ENCODE assay signal across 16 mouse cellular contexts in genomic region chr11:113220649-113221048, GRCm38 (mm10).
DNase-seq lines count a peak whose midpoint lies in the region; ATAC-seq and TF ChIP-seq lines count a peak whose summit lies in the region.
"Had no signal": no experiment of that assay in that cellular context is flagged by ENCODE, and none has a peak within 500 bp of the region (broad histone marks: within the 10 kb centered on the region; RNA-seq: fewer than 3 reads in every experiment).

No protein-coding gene starts in this region.

- no peak overlapping the region for H3K9ac ChIP-seq in kidney, embryonic 14.5 days (ENCODE audit: low read depth, low read length)
- H3K9ac ChIP-seq in neural tube, embryonic 12.5 days, result no peak overlapping the region
- no peak overlapping the region for H3K9ac ChIP-seq in neural tube, embryonic 15.5 days (replicated peaks)
- no peak overlapping the region for H3K9ac ChIP-seq in intestine, embryonic 16.5 days (ENCODE audit: low read depth, low read length)
- H3K9ac ChIP-seq in stomach, postnatal 0 days (ENCODE audit: low read length), result no peak overlapping the region
- H3K9ac ChIP-seq: limb, embryonic 15.5 days; lung, embryonic 15.5 days had no signal

- H3K4me2 ChIP-seq in kidney, embryonic 14.5 days (replicated peaks; ENCODE audit: low read depth, low read length), result no peak overlapping the region
- no peak overlapping the region for H3K4me2 ChIP-seq in neural tube, embryonic 12.5 days (replicated peaks)
- no peak overlapping the region for H3K4me2 ChIP-seq in neural tube, embryonic 15.5 days
- no peak overlapping the region for H3K4me2 ChIP-seq in intestine, embryonic 16.5 days (ENCODE audit: low read depth, low read length)
- no peak overlapping the region for H3K4me2 ChIP-seq in stomach, postnatal 0 days (replicated peaks; ENCODE audit: low read depth)
- H3K4me2 ChIP-seq: limb, embryonic 15.5 days; lung, embryonic 15.5 days had no signal

- no peaks in the 10 kb centered on the region for H3K27me3 ChIP-seq in kidney, embryonic 14.5 days (ENCODE audit: control insufficient read depth, insufficient read depth, low read length)
- H3K27me3 ChIP-seq in neural tube, embryonic 12.5 days (replicated peaks), result no peaks in the 10 kb centered on the region
- no peaks in the 10 kb centered on the region for H3K27me3 ChIP-seq in neural tube, embryonic 15.5 days (replicated peaks)
- no peaks in the 10 kb centered on the region for H3K27me3 ChIP-seq in intestine, embryonic 16.5 days (replicated peaks; ENCODE audit: control insufficient read depth, insufficient read depth, low read length)
- no peaks in the 10 kb centered on the region for H3K27me3 ChIP-seq in stomach, postnatal 0 days (ENCODE audit: control insufficient read depth, insufficient read depth, low read length)
- H3K27me3 ChIP-seq: limb, embryonic 15.5 days; lung, embryonic 15.5 days had no signal

- no peaks in the 10 kb centered on the region for H3K36me3 ChIP-seq in kidney, embryonic 14.5 days (ENCODE audit: control insufficient read depth, insufficient read depth, low read length)
- no peaks in the 10 kb centered on the region for H3K36me3 ChIP-seq in neural tube, embryonic 12.5 days
- H3K36me3 ChIP-seq in neural tube, embryonic 15.5 days, result no peaks in the 10 kb centered on the region
- no peaks in the 10 kb centered on the region for H3K36me3 ChIP-seq in intestine, embryonic 16.5 days (ENCODE audit: control insufficient read depth, insufficient read depth, low read length)
- H3K36me3 ChIP-seq in stomach, postnatal 0 days (ENCODE audit: control insufficient read depth, insufficient read depth, low read length), result no peaks in the 10 kb centered on the region
- H3K36me3 ChIP-seq: limb, embryonic 15.5 days; lung, embryonic 15.5 days had no signal

- H3K27ac ChIP-seq in kidney, embryonic 14.5 days (ENCODE audit: low read depth, low read length), result peak overlapping the region; percentile 91
- H3K27ac ChIP-seq in neural tube, embryonic 12.5 days, result 0 out of 2 replicates have a peak overlapping the region, but pooled peaks have one; percentile 1
- H3K27ac ChIP-seq in neural tube, embryonic 15.5 days (replicated peaks), result no peak overlapping the region
- peak overlapping the region; percentile 77; the same call in 1 of the 2 replicates for H3K27ac ChIP-seq in intestine, embryonic 16.5 days (ENCODE audit: low read length)
- H3K27ac ChIP-seq in stomach, postnatal 0 days (replicated peaks), result no peak overlapping the region

- no peak overlapping the region for H3K4me3 ChIP-seq in kidney, embryonic 14.5 days (ENCODE audit: low read length)
- no peak overlapping the region for H3K4me3 ChIP-seq in neural tube, embryonic 12.5 days
- no peak overlapping the region for H3K4me3 ChIP-seq in neural tube, embryonic 15.5 days (replicated peaks)
- H3K4me3 ChIP-seq in intestine, embryonic 16.5 days (ENCODE audit: low read length), result no peak overlapping the region
- no peak overlapping the region for H3K4me3 ChIP-seq in stomach, postnatal 0 days (ENCODE audit: low read depth, low read length)
- H3K4me3 ChIP-seq: limb, embryonic 15.5 days; lung, embryonic 15.5 days; myocyte had no signal

- WGBS in kidney, embryonic 14.5 days, result 32% methylated on average over 2 of the region's 2 CpGs
- WGBS in neural tube, embryonic 12.5 days, result 63% methylated on average over 2 of the region's 2 CpGs
- 51% methylated on average over 2 of the region's 2 CpGs for WGBS in neural tube, embryonic 15.5 days
- WGBS in intestine, embryonic 16.5 days, result 56% methylated on average over 2 of the region's 2 CpGs
- WGBS in stomach, postnatal 0 days, result 59% methylated on average over 2 of the region's 2 CpGs

- no peak for TF ChIP-seq CTCF in stomach, postnatal 0 days (IDR thresholded peaks at IDR 0.05; ENCODE audit: low read depth)

- H3K4me1 ChIP-seq in kidney, embryonic 14.5 days (ENCODE audit: control insufficient read depth, insufficient read depth, low read length), result peaks cover 37% of the 10 kb centered on the region
- H3K4me1 ChIP-seq in neural tube, embryonic 12.5 days, result peaks cover 42% of the 10 kb centered on the region
- peaks cover 26% of the 10 kb centered on the region for H3K4me1 ChIP-seq in neural tube, embryonic 15.5 days
- H3K4me1 ChIP-seq in intestine, embryonic 16.5 days (ENCODE audit: control insufficient read depth, insufficient read depth, low read length), result peaks cover 15% of the 10 kb centered on the region; the same call in 1 of the 2 replicates
- no peaks in the 10 kb centered on the region for H3K4me1 ChIP-seq in stomach, postnatal 0 days (replicated peaks; ENCODE audit: control insufficient read depth, insufficient read depth)

- DNase-seq in kidney, postnatal 10 days, result no peak
- peak; percentile 49 for DNase-seq in stomach, postnatal 0 days (ENCODE audit: low spot score)
- no peak for DNase-seq in adrenal gland, adult (ENCODE audit: inconsistent age in 2 of 2, low spot score in 1 of 2)
- DNase-seq: cerebellum, adult 18-20 months; heart, adult 18-20 months; heart, postnatal 36 days; right cerebral cortex, postnatal 4 days; thymus, postnatal 14 days had no signal

- ATAC-seq in kidney, embryonic 14.5 days (ENCODE audit: low FRiP score, low TSS enrichment), result peak; percentile 40; the same call in 1 of the 2 replicates
- ATAC-seq in neural tube, embryonic 12.5 days (ENCODE audit: low FRiP score, low read depth), result peak; percentile 18; the same call in 1 of the 2 replicates
- ATAC-seq in neural tube, embryonic 15.5 days (ENCODE audit: low FRiP score), result no peak
- ATAC-seq in intestine, embryonic 16.5 days, result no peak
- peak; percentile 79 for ATAC-seq in stomach, postnatal 0 days (ENCODE audit: low FRiP score, low TSS enrichment)
- ATAC-seq in monocyte, adult 5-6 weeks (replicated peaks; ENCODE audit: insufficient number of reproducible peaks, low FRiP score, low TSS enrichment, poor library complexity, severe bottlenecking), result no peak

- TF ChIP-seq EP300 in stomach, postnatal 0 days (optimal IDR thresholded peaks at IDR 0.05), result no peak

- no peaks in the 10 kb centered on the region for H3K9me3 ChIP-seq in kidney, embryonic 14.5 days (ENCODE audit: control insufficient read depth, low read length)
- no peaks in the 10 kb centered on the region for H3K9me3 ChIP-seq in neural tube, embryonic 12.5 days
- H3K9me3 ChIP-seq in neural tube, embryonic 15.5 days (replicated peaks), result no peaks in the 10 kb centered on the region
- H3K9me3 ChIP-seq in intestine, embryonic 16.5 days (ENCODE audit: control insufficient read depth, low read length), result no peaks in the 10 kb centered on the region
- no peaks in the 10 kb centered on the region for H3K9me3 ChIP-seq in stomach, postnatal 0 days (ENCODE audit: control insufficient read depth, low read length)
- H3K9me3 ChIP-seq: limb, embryonic 15.5 days; lung, embryonic 15.5 days had no signal

Comparison
In these comparisons a context has a peak if more than half of its experiments do, and no peak if none do; other contexts are left out.
1. ATAC-seq: peak in kidney, embryonic 14.5 days (single experiment), neural tube, embryonic 12.5 days (single experiment) and stomach, postnatal 0 days (single experiment); none in neural tube, embryonic 15.5 days (single experiment), intestine, embryonic 16.5 days (single experiment) and monocyte, adult 5-6 weeks (single experiment).
2. H3K27ac ChIP-seq: peak in kidney, embryonic 14.5 days (single experiment), neural tube, embryonic 12.5 days (single experiment) and intestine, embryonic 16.5 days (single experiment); none in neural tube, embryonic 15.5 days (single experiment) and stomach, postnatal 0 days (single experiment).